Mouse (Mus musculus): ENCODE results near the gene Unc5c. TPM values are rescaled to one million over a fixed set of nuclear protein-coding genes. Genes with fewer than 3 reads are reported as not detected.

Gene Unc5c
- polyA plus RNA-seq, 1 experiment = 6.0 TPM

DNA sequence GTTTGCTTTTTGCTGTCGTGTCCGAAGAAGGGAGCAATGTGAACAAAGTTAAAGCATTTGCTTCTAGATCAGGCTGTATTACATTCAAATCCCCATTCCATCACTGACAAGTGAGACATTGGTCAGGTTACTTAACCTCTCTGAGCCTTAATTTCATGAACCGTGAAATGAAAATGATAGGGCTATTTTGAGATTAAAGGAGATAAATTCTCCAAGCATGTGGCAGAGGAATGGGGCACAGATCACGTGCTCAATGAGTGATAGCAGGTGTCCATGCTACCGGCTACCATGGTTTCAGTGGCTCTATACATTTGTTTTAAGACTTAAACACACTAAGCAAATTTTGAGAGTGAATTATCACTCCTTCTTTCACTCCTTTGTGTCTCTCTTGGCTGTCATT, 254.0 kb downstream of the Unc5c start:
- Histone ChIP-seq H3ac (ENCODE audit: control insufficient read depth, insufficient read length, low read depth) (no peak overlapping the region), H3K79me3 (ENCODE audit: low read depth) (no peaks in the 10 kb centered on the region), H3K36me3 (ENCODE audit: control insufficient read depth, insufficient read depth) (no peaks in the 10 kb centered on the region), H3K79me2 (ENCODE audit: control insufficient read depth, insufficient read depth) (no peaks in the 10 kb centered on the region), H3K4me3 (ENCODE audit: insufficient read depth, poor library complexity, severe bottlenecking) (no peak overlapping the region), H3K27me3 (ENCODE audit: control insufficient read depth, insufficient read depth, insufficient read length) (no peaks in the 10 kb centered on the region)
- TF ChIP-seq MAX (IDR thresholded peaks at IDR 0.05) (no peak), MYOG (IDR thresholded peaks at IDR 0.05; ENCODE audit: control insufficient read depth, extremely low read depth, insufficient read length) (no peak), MYOD1 (IDR thresholded peaks at IDR 0.05; ENCODE audit: control insufficient read depth, insufficient read length, low read depth) (no peak), CTCF (IDR thresholded peaks at IDR 0.05; ENCODE audit: control insufficient read depth, insufficient read depth, insufficient read length) (no peak), FOSL1 (IDR thresholded peaks at IDR 0.05; ENCODE audit: insufficient read depth, low read length, poor library complexity, severe bottlenecking) (no peak), CEBPB (IDR thresholded peaks at IDR 0.05; ENCODE audit: low read depth) (no peak), USF1 (IDR thresholded peaks at IDR 0.05; ENCODE audit: low read depth) (no peak)

DNA sequence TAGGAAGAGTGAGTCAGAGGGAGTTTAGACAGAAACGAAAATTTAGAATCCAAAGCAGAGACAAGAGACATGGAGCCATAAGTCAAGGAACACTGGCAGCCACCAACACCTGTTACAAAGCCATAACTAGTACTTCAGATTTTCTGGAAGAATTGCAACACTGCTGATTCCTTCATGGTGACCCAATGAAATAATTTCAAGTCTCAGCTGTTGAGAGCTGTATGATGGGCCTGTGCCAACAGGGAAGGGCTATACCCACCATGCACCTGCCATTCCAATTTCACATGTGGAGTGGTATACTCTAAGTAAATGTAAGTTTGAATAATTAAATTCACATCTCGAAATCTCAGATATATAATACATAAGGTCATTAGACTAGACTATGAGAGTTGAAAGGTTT, 259.5 kb downstream of the Unc5c start:
- H3ac ChIP-seq (ENCODE audit: control insufficient read depth, insufficient read length, low read depth) = no peak overlapping the region
- no peak for TF ChIP-seq MAX (IDR thresholded peaks at IDR 0.05)
- no peak for TF ChIP-seq MYOG (IDR thresholded peaks at IDR 0.05; ENCODE audit: control insufficient read depth, extremely low read depth, insufficient read length)
- no peak for TF ChIP-seq FOSL1 (IDR thresholded peaks at IDR 0.05; ENCODE audit: insufficient read depth, low read length, poor library complexity, severe bottlenecking)
- no peak for TF ChIP-seq CEBPB (IDR thresholded peaks at IDR 0.05; ENCODE audit: low read depth)
- no peak for TF ChIP-seq CTCF (IDR thresholded peaks at IDR 0.05; ENCODE audit: control insufficient read depth, insufficient read depth, insufficient read length)
- TF ChIP-seq USF1 (IDR thresholded peaks at IDR 0.05; ENCODE audit: low read depth) = no peak
- H3K79me2 ChIP-seq (ENCODE audit: control insufficient read depth, insufficient read depth) = no peaks in the 10 kb centered on the region
- H3K27me3 ChIP-seq (ENCODE audit: control insufficient read depth, insufficient read depth, insufficient read length) = no peaks in the 10 kb centered on the region
- H3K4me3 ChIP-seq (ENCODE audit: insufficient read depth, poor library complexity, severe bottlenecking) = no peak overlapping the region
- H3K36me3 ChIP-seq (ENCODE audit: control insufficient read depth, insufficient read depth) = no peaks in the 10 kb centered on the region
- no peaks in the 10 kb centered on the region for H3K79me3 ChIP-seq (ENCODE audit: low read depth)

DNA sequence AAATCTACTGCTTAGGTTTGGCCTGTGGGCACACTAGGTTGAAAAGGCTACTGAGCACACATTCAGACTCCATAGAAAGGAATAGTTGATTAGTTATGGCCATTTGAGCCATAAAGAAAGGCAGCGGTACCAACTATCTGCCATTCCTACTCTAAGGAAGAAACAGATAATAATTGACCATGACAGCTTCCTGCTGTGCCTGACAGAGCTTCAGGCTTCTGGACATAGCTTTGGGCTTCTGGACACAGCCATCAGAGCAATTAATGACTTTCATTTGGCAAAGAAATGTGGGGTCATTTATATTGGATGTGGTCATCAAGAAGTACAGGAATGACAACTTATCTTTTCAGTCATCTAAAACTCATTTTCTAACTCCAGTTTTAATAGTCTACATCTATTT, 260.4 kb downstream of the Unc5c start:
- H3K4me3 ChIP-seq (ENCODE audit: insufficient read depth, poor library complexity, severe bottlenecking) = no peak overlapping the region
- no peaks in the 10 kb centered on the region for H3K79me2 ChIP-seq (ENCODE audit: control insufficient read depth, insufficient read depth)
- H3K79me3 ChIP-seq (ENCODE audit: low read depth) = no peaks in the 10 kb centered on the region
- H3K36me3 ChIP-seq (ENCODE audit: control insufficient read depth, insufficient read depth) = no peaks in the 10 kb centered on the region
- H3K27me3 ChIP-seq (ENCODE audit: control insufficient read depth, insufficient read depth, insufficient read length) = no peaks in the 10 kb centered on the region
- no peak overlapping the region for H3ac ChIP-seq (ENCODE audit: control insufficient read depth, insufficient read length, low read depth)
- no peak for TF ChIP-seq MYOG (IDR thresholded peaks at IDR 0.05; ENCODE audit: control insufficient read depth, extremely low read depth, insufficient read length)
- TF ChIP-seq USF1 (IDR thresholded peaks at IDR 0.05; ENCODE audit: low read depth) = no peak
- TF ChIP-seq CEBPB (IDR thresholded peaks at IDR 0.05; ENCODE audit: low read depth) = no peak
- TF ChIP-seq MYOD1 (IDR thresholded peaks at IDR 0.05; ENCODE audit: control insufficient read depth, insufficient read length, low read depth) = no peak
- no peak for TF ChIP-seq MAX (IDR thresholded peaks at IDR 0.05)
- TF ChIP-seq CTCF (IDR thresholded peaks at IDR 0.05; ENCODE audit: control insufficient read depth, insufficient read depth, insufficient read length) = no peak
- no peak for TF ChIP-seq FOSL1 (IDR thresholded peaks at IDR 0.05; ENCODE audit: insufficient read depth, low read length, poor library complexity, severe bottlenecking)

DNA sequence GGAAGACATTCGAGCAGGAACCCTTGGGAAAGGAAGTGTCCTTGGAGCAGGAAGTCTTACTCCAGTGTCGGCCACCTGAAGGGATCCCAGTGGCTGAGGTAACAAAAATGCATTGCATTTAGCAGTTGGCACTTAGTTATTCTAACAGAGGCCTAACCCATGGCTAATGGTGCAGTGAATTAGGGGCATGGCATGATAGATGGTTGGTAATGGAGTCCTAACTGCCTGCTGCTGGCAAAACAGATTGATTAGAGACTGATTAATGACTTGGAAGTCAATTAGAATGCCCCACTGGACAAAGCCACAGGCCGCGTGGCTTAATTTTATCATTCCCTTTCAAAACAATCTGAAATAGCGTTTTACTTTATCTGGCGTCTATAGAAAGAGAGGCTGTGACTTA, 268.8 kb downstream of the Unc5c start:
- TF ChIP-seq USF1 (IDR thresholded peaks at IDR 0.05; ENCODE audit: low read depth) = no peak
- TF ChIP-seq FOSL1 (IDR thresholded peaks at IDR 0.05; ENCODE audit: insufficient read depth, low read length, poor library complexity, severe bottlenecking) = no peak
- no peak for TF ChIP-seq MAX (IDR thresholded peaks at IDR 0.05)
- no peak for TF ChIP-seq MYOG (IDR thresholded peaks at IDR 0.05; ENCODE audit: control insufficient read depth, extremely low read depth, insufficient read length)
- no peak for TF ChIP-seq MYOD1 (IDR thresholded peaks at IDR 0.05; ENCODE audit: control insufficient read depth, insufficient read length, low read depth)
- TF ChIP-seq CEBPB (IDR thresholded peaks at IDR 0.05; ENCODE audit: low read depth) = no peak
- TF ChIP-seq CTCF (IDR thresholded peaks at IDR 0.05; ENCODE audit: control insufficient read depth, insufficient read depth, insufficient read length) = no peak
- no peaks in the 10 kb centered on the region for H3K27me3 ChIP-seq (ENCODE audit: control insufficient read depth, insufficient read depth, insufficient read length)
- H3K36me3 ChIP-seq (ENCODE audit: control insufficient read depth, insufficient read depth) = no peaks in the 10 kb centered on the region
- no peaks in the 10 kb centered on the region for H3K79me3 ChIP-seq (ENCODE audit: low read depth)
- H3ac ChIP-seq (ENCODE audit: control insufficient read depth, insufficient read length, low read depth) = no peak overlapping the region
- no peak overlapping the region for H3K4me3 ChIP-seq (ENCODE audit: insufficient read depth, poor library complexity, severe bottlenecking)
- H3K79me2 ChIP-seq (ENCODE audit: control insufficient read depth, insufficient read depth) = no peaks in the 10 kb centered on the region

DNA sequence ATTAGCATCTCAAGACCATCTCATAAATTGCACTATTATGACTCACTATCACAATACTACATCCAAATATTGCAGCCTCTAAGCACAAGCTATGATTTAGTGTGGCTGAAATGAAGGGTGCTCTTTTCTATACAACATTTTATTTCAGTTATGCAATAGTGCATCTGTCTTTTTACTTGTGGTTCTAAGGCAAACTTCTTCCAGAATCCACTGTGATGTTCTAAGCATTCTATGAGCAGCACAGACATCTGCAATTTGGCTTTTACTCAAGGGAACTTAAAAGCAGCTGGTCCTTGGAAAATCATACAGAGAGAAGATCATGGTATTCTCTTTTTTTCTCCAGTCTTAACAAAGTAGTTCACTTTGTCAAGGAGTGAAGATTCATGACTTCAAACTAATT, 270.3 kb downstream of the Unc5c start:
- Histone ChIP-seq H3K79me3 (ENCODE audit: low read depth) (no peaks in the 10 kb centered on the region), H3K4me3 (ENCODE audit: insufficient read depth, poor library complexity, severe bottlenecking) (no peak overlapping the region)
- TF ChIP-seq MYOD1 (IDR thresholded peaks at IDR 0.05; ENCODE audit: control insufficient read depth, insufficient read length, low read depth) (no peak), USF1 (IDR thresholded peaks at IDR 0.05; ENCODE audit: low read depth) (no peak), MAX (IDR thresholded peaks at IDR 0.05) (no peak), MYOG (IDR thresholded peaks at IDR 0.05; ENCODE audit: control insufficient read depth, extremely low read depth, insufficient read length) (no peak), FOSL1 (IDR thresholded peaks at IDR 0.05; ENCODE audit: insufficient read depth, low read length, poor library complexity, severe bottlenecking) (no peak), CTCF (IDR thresholded peaks at IDR 0.05; ENCODE audit: control insufficient read depth, insufficient read depth, insufficient read length) (no peak), CEBPB (IDR thresholded peaks at IDR 0.05; ENCODE audit: low read depth) (no peak)

GRCm38 (mm10) chr3:141745322-141745721, 280.3 kb downstream of the Unc5c start:
- Histone ChIP-seq H3K4me3 (ENCODE audit: insufficient read depth, poor library complexity, severe bottlenecking) (no peak overlapping the region), H3K36me3 (ENCODE audit: control insufficient read depth, insufficient read depth) (no peaks in the 10 kb centered on the region), H3K79me2 (ENCODE audit: control insufficient read depth, insufficient read depth) (no peaks in the 10 kb centered on the region), H3ac (ENCODE audit: control insufficient read depth, insufficient read length, low read depth) (no peak overlapping the region), H3K27me3 (ENCODE audit: control insufficient read depth, insufficient read depth, insufficient read length) (no peaks in the 10 kb centered on the region), H3K79me3 (ENCODE audit: low read depth) (no peaks in the 10 kb centered on the region)
- TF ChIP-seq MYOG (IDR thresholded peaks at IDR 0.05; ENCODE audit: control insufficient read depth, extremely low read depth, insufficient read length) (no peak), FOSL1 (IDR thresholded peaks at IDR 0.05; ENCODE audit: insufficient read depth, low read length, poor library complexity, severe bottlenecking) (no peak), USF1 (IDR thresholded peaks at IDR 0.05; ENCODE audit: low read depth) (no peak), MYOD1 (IDR thresholded peaks at IDR 0.05; ENCODE audit: control insufficient read depth, insufficient read length, low read depth) (no peak), CEBPB (IDR thresholded peaks at IDR 0.05; ENCODE audit: low read depth) (no peak), CTCF (IDR thresholded peaks at IDR 0.05; ENCODE audit: control insufficient read depth, insufficient read depth, insufficient read length) (no peak), MAX (IDR thresholded peaks at IDR 0.05) (no peak)

More for the DNA sequence above, 270.3 kb downstream of the Unc5c start:
- Histone ChIP-seq H3ac (ENCODE audit: control insufficient read depth, insufficient read length, low read depth) (no peak overlapping the region), H3K27me3 (ENCODE audit: control insufficient read depth, insufficient read depth, insufficient read length) (no peaks in the 10 kb centered on the region), H3K79me2 (ENCODE audit: control insufficient read depth, insufficient read depth) (no peaks in the 10 kb centered on the region), H3K36me3 (ENCODE audit: control insufficient read depth, insufficient read depth) (no peaks in the 10 kb centered on the region)

Measured in C2C12 (cell line).